Mouse (Mus musculus) embryonic fibroblast, embryonic 13.5 days (primary cell): Measurements from ENCODE around the gene Col1a2.

Source experiments
- CTCF ChIP-seq: IDR thresholded peaks from 2 replicates; pipeline ENCODE4 v1.5.1; 2011; ENCODE audit warnings: mild to moderate bottlenecking, control low read depth, low read length, moderate library complexity, borderline replicate concordance; ENCODE audit not compliant: insufficient read depth
- POLR2A ChIP-seq: IDR thresholded peaks from 2 replicates; pipeline ENCODE4 v1.6.1; 2011; ENCODE audit warnings: low read depth, mild to moderate bottlenecking, control low read depth, low read length, moderate library complexity

- TF ChIP-seq CTCF (no peak), POLR2A (no peak)
Measured at GRCm38 (mm10) chr6:4545727-4546126, 41.1 kb downstream of the Col1a2 start.
